Mouse (Mus musculus) stomach, postnatal 0 days (tissue): Measurements from ENCODE around the gene Lif. TPM values are rescaled to one million over a fixed set of nuclear protein-coding genes. Genes with fewer than 3 reads are reported as not detected.

Experiments
- ATAC-seq: fragments of 200-750 bp; cut with Nextera tagmentation; 2 replicates; pipeline ENCODE4 v1.8.0; 2017; ENCODE audit not compliant: low FRiP score, low TSS enrichment
- DNase-seq: peaks from one replicate; pipeline ENCODE4 v3.0.0-alpha.2; 2016; ENCODE audit warnings: low spot score
- H3K27ac ChIP-seq: fragments of 300-500 bp; sonication (generic); replicated peaks from 2 replicates; pipeline ENCODE4 v1.5.1; 2014; ENCODE audit warnings: mild to moderate bottlenecking, control low read depth
- H3K27me3 ChIP-seq: fragments of 300-500 bp; sonication (generic); 2 replicates; pipeline ENCODE4 v1.6.1; 2014; ENCODE audit warnings: low read length; ENCODE audit not compliant: control insufficient read depth, insufficient read depth
- H3K36me3 ChIP-seq: fragments of 300-500 bp; sonication (generic); 2 replicates; pipeline ENCODE4 v1.6.1; 2014; ENCODE audit warnings: low read length, mixed read lengths; ENCODE audit not compliant: control insufficient read depth, insufficient read depth
- H3K4me1 ChIP-seq: fragments of 300-500 bp; sonication (generic); replicated peaks from 2 replicates; pipeline ENCODE4 v1.6.1; 2014; ENCODE audit warnings: antibody characterized with exemption; ENCODE audit not compliant: control insufficient read depth, insufficient read depth
- H3K4me2 ChIP-seq: fragments of 300-500 bp; sonication (generic); replicated peaks from 2 replicates; pipeline ENCODE4 v1.6.1; 2014; ENCODE audit warnings: low read depth, mild to moderate bottlenecking, control low read depth, moderate library complexity
- H3K4me3 ChIP-seq: fragments of 300-500 bp; sonication (generic); 2 replicates; pipeline ENCODE4 v1.5.1; 2014; ENCODE audit warnings: low read depth, low read length, control low read depth
- H3K9ac ChIP-seq: fragments of 300-500 bp; sonication (generic); 2 replicates; pipeline ENCODE4 v1.6.1; 2014; ENCODE audit warnings: mild to moderate bottlenecking, low read length, control low read depth, mixed read lengths
- H3K9me3 ChIP-seq: fragments of 300-500 bp; sonication (generic); 2 replicates; pipeline ENCODE4 v1.6.1; 2016; ENCODE audit warnings: low read length; ENCODE audit not compliant: control insufficient read depth
- CTCF ChIP-seq: IDR thresholded peaks from 2 replicates; pipeline ENCODE4 v1.5.1; 2016; ENCODE audit warnings: antibody characterized with exemption, low read depth, mild to moderate bottlenecking, moderate library complexity
- EP300 ChIP-seq: optimal IDR thresholded peaks from 2 replicates; pipeline ENCODE3; 2016; ENCODE audit warnings: antibody characterized with exemption
- WGBS: fragments of 180-500 bp; shearing (Covaris S2); extraction: QIAGEN DNeasy Blood & Tissue Kit; methylation state at CpG from one replicate; pipeline ENCODE4 v1.1.7; 2014; 5-methylcytosine and 5-hydroxymethylcytosine counted together
- polyA plus RNA-seq: library from polyadenylated mRNA; unstranded; fragments of >200 nt; fragmentation: Nextera tagmentation; extraction: Ambion mirVana; gene quantifications from 2 replicates; pipeline ENCODE4 v1.2.1, GENCODE M21; 2015

The Lif gene
- polyA plus RNA-seq, 1 experiment from 2014 or later: 0.61 TPM

DNA sequence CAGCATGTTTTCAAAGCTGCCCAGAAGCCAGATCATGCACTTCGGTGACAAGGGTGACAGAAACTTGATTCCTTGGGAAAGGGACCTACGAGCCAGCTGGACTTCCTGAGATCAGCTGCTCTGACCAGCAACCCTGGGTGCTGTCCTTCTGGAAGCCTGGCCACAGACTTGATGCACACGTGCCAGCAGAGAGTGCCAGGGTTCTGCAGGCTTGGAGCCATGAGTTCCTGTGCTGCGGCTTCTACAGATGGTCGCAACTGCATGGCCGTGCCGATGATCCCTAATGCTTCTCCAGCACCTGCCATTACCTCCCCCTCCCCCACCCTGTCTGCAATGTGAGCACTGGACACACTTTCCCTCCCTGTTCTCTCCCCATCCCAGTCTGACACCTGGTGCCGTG is 28.9 kb upstream of the Lif start:
- Histone ChIP-seq H3K4me1 (no peaks in the 10 kb centered on the region), H3K27ac (no peak overlapping the region), H3K27me3 (no peaks in the 10 kb centered on the region), H3K9me3 (no peaks in the 10 kb centered on the region), H3K9ac (no peak overlapping the region), H3K36me3 (no peaks in the 10 kb centered on the region), H3K4me3 (no peak overlapping the region), H3K4me2 (no peak overlapping the region)
- TF ChIP-seq CTCF (no peak), EP300 (no peak)
- DNase-seq (no peak), ATAC-seq (no peak)
- 31% methylated on average over 8 of the region's 8 CpGs for WGBS

DNA sequence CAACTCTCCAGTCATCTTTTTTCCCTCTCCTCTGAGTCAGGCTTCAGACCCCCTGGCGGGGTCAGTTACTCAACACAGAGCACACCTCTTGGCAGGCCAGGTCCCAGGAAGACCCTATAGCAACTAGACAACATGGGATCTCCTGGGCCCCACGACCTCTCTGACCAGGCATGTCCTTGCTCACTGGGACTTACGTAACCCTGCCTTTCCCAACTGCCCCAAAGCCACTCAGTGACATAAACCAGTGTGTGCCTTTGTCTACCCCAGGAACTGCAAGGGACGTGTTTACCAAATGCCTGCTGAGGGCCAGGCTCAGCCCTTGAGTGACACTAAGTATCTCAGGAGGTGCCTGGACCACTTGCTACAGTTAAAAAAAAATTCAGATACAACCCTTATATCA is 27.5 kb upstream of the Lif start:
- ATAC-seq: no peak
- TF ChIP-seq CTCF: no peak
- TF ChIP-seq EP300: no peak

DNA sequence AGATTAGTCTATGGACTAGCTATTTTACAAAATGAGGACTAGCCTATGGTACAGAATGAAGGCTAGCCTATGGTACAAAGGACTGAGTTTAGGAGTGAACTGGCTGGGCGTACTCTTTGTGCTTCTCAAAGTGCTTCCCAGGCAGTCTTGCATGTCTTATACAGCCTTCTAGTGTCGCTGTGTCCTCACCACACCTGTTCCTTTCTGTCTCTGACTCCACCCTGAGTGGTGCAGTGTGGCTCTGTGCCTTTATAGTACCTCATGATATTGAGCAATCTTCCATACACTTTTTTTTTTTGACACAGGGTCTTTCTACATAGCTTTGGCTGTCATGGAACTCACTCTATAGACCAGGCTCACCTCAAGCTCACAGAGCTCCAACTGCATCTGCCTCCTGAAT is 25.9 kb upstream of the Lif start:
- ATAC-seq: no peak
- TF ChIP-seq CTCF (no peak), EP300 (no peak)
- no peaks in the 10 kb centered on the region for H3K4me1 ChIP-seq
- 73% methylated on average over 2 of the region's 2 CpGs for WGBS
- H3K4me3 ChIP-seq: no peak overlapping the region
- H3K9ac ChIP-seq: no peak overlapping the region
- H3K27me3 ChIP-seq: no peaks in the 10 kb centered on the region
- H3K27ac ChIP-seq: no peak overlapping the region
- no peak overlapping the region for H3K4me2 ChIP-seq
- H3K36me3 ChIP-seq: no peaks in the 10 kb centered on the region
- no peak for DNase-seq
- no peaks in the 10 kb centered on the region for H3K9me3 ChIP-seq

More for the DNA sequence above, 27.5 kb upstream of the Lif start:
- Histone ChIP-seq H3K4me3 (no peak overlapping the region), H3K4me2 (no peak overlapping the region), H3K36me3 (no peaks in the 10 kb centered on the region), H3K27me3 (no peaks in the 10 kb centered on the region), H3K9ac (no peak overlapping the region), H3K27ac (no peak overlapping the region), H3K4me1 (no peaks in the 10 kb centered on the region), H3K9me3 (no peaks in the 10 kb centered on the region)
- WGBS: 67% methylated on average over 4 of the region's 4 CpGs
- DNase-seq: no peak

DNA sequence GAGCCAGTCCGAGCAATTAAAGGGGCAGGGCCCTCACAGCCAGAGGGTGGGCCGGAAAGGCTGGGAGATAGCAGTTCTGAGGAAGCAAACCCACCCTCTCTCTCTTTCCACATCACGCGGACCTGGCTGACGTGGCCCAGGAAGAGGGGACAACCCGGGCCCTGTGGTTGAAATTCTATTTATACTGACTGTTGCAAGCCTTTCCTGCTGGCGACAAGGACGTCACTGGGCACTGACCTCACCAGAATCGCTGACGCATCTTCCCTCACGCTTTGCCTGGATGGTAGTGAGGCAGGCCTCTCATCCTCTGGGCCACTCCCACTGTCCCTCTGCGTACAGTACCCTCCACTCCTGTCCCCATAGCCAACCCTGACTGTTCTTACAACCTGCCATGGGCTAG is 24.7 kb upstream of the Lif start:
- DNase-seq: no peak
- Histone ChIP-seq H3K27ac (no peak overlapping the region), H3K9me3 (no peaks in the 10 kb centered on the region), H3K4me1 (no peaks in the 10 kb centered on the region), H3K4me3 (no peak overlapping the region), H3K27me3 (no peaks in the 10 kb centered on the region), H3K9ac (no peak overlapping the region), H3K36me3 (no peaks in the 10 kb centered on the region), H3K4me2 (no peak overlapping the region)
- TF ChIP-seq CTCF (no peak), EP300 (no peak)
- ATAC-seq: peak; percentile 6; the same call in 1 of the 2 replicates
- WGBS: 54% methylated on average over 12 of the region's 12 CpGs

DNA sequence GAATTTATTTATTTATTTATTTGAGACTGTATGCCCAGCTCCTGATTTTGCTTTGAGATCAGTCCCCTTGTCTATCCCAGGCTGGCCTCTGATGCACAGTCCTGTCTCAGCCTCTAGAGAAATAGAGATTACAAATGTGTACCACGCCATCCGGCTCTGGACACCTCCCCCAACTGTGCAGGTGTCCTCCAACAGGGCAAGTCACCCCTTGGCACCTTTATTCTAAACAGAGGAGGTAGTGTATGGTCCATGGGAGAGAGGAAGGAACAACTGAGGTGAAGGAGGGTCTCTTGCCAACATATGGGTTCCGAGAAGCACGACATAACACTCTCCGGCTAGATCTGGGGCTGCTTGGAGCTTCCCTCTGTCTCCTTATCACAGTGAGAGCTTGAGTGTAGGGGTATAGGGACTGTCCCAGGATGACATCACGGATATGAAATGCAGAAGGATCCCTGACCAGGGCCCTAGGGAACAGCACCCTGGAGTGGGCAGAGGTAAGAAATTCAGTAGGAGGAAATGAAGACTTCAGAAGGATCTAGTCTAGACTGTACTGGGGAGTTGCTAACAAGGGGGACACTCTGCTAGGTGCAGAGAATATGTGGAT is 22.2 kb upstream of the Lif start:
- Histone ChIP-seq H3K4me3 (no peak overlapping the region), H3K36me3 (no peaks in the 10 kb centered on the region), H3K9ac (no peak overlapping the region), H3K9me3 (peaks cover 4% of the 10 kb centered on the region; the same call in 1 of the 2 replicates), H3K4me1 (no peaks in the 10 kb centered on the region), H3K4me2 (no peak overlapping the region), H3K27me3 (no peaks in the 10 kb centered on the region), H3K27ac (no peak overlapping the region)
- TF ChIP-seq CTCF: no peak
- no peak for TF ChIP-seq EP300
- DNase-seq: no peak
- no peak for ATAC-seq
- 87% methylated on average over 6 of the region's 6 CpGs for WGBS

DNA sequence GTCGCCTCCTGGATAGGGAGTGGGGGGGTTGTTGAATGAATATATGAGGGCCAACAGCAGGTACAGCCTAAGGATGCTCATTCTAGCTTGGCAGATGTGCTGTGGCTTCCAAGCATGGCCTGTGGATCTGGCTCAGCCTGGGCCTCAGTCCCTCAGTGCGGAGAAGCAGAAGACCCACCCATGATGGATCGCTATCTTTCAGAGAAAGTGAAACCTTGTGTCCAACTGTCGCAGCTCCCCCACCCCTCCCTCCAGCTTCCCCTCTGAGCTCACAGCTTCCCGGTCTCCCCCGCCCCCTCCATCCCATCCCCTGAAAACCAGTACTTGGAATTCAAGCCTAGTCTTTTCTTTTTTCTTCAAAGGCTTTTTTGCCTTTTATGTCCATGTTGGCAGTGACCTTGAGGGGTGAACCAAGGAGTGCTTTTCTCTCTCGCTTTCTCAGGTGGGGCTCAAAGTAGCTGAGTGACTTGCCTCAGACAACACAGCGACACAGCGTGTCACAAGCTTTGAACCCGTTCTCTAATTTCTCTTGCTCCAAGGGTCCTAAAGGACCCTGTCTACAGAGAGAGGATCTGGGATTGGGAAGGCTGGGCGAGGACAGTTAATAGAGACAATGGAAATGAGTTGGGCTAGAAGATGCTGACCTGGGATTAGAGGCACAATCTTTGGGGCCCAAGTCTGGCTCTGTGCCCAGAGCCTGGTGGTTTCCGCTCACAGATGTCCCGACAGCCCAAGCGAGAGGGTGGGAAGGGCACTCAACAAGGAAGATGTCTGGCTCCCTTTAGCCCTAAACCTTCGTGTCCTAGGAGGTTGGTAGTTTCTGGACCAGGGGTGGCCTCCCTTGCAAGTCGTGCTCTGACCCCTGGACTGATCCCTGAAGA is 21.5 kb upstream of the Lif start, which contains the start of gene Osm:
Osm (plus strand) TSS at position 756 of the 881 bp plus-strand sequence.
- DNase-seq (no peak), ATAC-seq (no peak)
- H3K4me1 ChIP-seq: no peaks in the 10 kb centered on the region
- H3K9me3 ChIP-seq: peaks cover 4% of the 10 kb centered on the region; the same call in 1 of the 2 replicates
- no peak within 1 kb of the TSS for H3K27ac ChIP-seq
- H3K36me3 ChIP-seq: no peaks in the 10 kb centered on the region
- WGBS: 60% methylated on average over 16 of the region's 16 CpGs
- no peaks in the 10 kb centered on the region for H3K27me3 ChIP-seq
- H3K9ac ChIP-seq: no peak within 1 kb of the TSS
- no peak within 1 kb of the TSS for H3K4me3 ChIP-seq
- H3K4me2 ChIP-seq: no peak within 1 kb of the TSS
- TF ChIP-seq EP300: no peak
- TF ChIP-seq CTCF: no peak
